Mouse (Mus musculus) thymus, adult 2 months (tissue): ENCODE measurements around the gene Map3k5. TPM values are rescaled to one million over a fixed set of nuclear protein-coding genes. Genes with fewer than 3 reads are reported as not detected.
A peak's percentile ranks its signal among the peaks of the same experiment; 100 is the strongest.

Source experiments
- DNase-seq: peaks from one replicate; pipeline ENCODE4 v3.0.0; 2021
- H3K27ac ChIP-seq: fragments of 200-500 bp; 2 replicates; pipeline ENCODE4 v1.5.1; 2012; ENCODE audit warnings: low read length, control low read depth; ENCODE audit not compliant: control insufficient read depth, insufficient read depth
- H3K27me3 ChIP-seq: fragments of 200-500 bp; 2 replicates; pipeline ENCODE4 v1.6.1; 2012; ENCODE audit warnings: mild to moderate bottlenecking, low read length, moderate library complexity, mixed read lengths; ENCODE audit not compliant: control insufficient read depth, insufficient read depth
- H3K36me3 ChIP-seq: fragments of 200-500 bp; 2 replicates; pipeline ENCODE4 v1.6.1; 2012; ENCODE audit warnings: mild to moderate bottlenecking, low read length, moderate library complexity; ENCODE audit not compliant: control insufficient read depth, insufficient read depth
- H3K4me1 ChIP-seq: fragments of 200-500 bp; replicated peaks from 2 replicates; pipeline ENCODE4 v1.6.1; 2012; ENCODE audit warnings: low read length; ENCODE audit not compliant: control insufficient read depth, insufficient read depth
- H3K4me3 ChIP-seq: fragments of 200-500 bp; 2 replicates; pipeline ENCODE4 v1.5.1; 2012; ENCODE audit warnings: mild to moderate bottlenecking, low read length, control low read depth, moderate library complexity; ENCODE audit not compliant: control insufficient read depth, insufficient read depth
- CTCF ChIP-seq: fragments of 200-500 bp; IDR thresholded peaks from 2 replicates; pipeline ENCODE4 v1.5.1; 2012; ENCODE audit warnings: mild to moderate bottlenecking, control low read depth, low read length, moderate library complexity, borderline replicate concordance; ENCODE audit not compliant: control insufficient read depth, poor library complexity, insufficient read depth; ENCODE audit errors: extremely low read depth
- POLR2A ChIP-seq: fragments of 200-500 bp; IDR thresholded peaks from 2 replicates; pipeline ENCODE4 v1.6.1; 2012; ENCODE audit warnings: mild to moderate bottlenecking, low read length, control low read depth, moderate library complexity; ENCODE audit not compliant: control insufficient read depth, poor library complexity, insufficient read depth; ENCODE audit errors: extremely low read depth
- WGBS: fragments of 180-500 bp; shearing (Covaris S2); methylation state at CpG from one replicate; pipeline ENCODE4 v1.1.7; 2018; 5-methylcytosine and 5-hydroxymethylcytosine counted together
- polyA plus RNA-seq: library from polyadenylated mRNA; depleted of rRNA; stranded (reverse); fragments of >200 nt; gene quantifications from 2 replicates; pipeline ENCODE4 v1.2.3, GENCODE M21; 2012

Map3k5 gene
- polyA plus RNA-seq, 1 experiment, result 3.5 TPM

- no peak overlapping the region for H3K4me3 ChIP-seq
- TF ChIP-seq CTCF (no peak), POLR2A (no peak)
- H3K27ac ChIP-seq, result no peak overlapping the region
- H3K36me3 ChIP-seq, result no peaks in the 10 kb centered on the region
- H3K27me3 ChIP-seq, result no peaks in the 10 kb centered on the region
- 95% methylated on average over 4 of the region's 4 CpGs for WGBS
- DNase-seq, result no peak
- H3K4me1 ChIP-seq, result no peaks in the 10 kb centered on the region
Observed at GRCm38 (mm10) chr10:20045733-20046495, 111.6 kb downstream of the Map3k5 start.

GRCm38 (mm10) chr10:20056859-20057644 lies 122.8 kb downstream of the Map3k5 start:
- H3K36me3 ChIP-seq, result no peaks in the 10 kb centered on the region
- TF ChIP-seq POLR2A (no peak), CTCF (no peak)
- no peak for DNase-seq
- 96% methylated on average over 14 of the region's 14 CpGs for WGBS
- no peak overlapping the region for H3K27ac ChIP-seq
- H3K4me3 ChIP-seq, result no peak overlapping the region
- H3K4me1 ChIP-seq, result peaks cover 15% of the 10 kb centered on the region
- no peaks in the 10 kb centered on the region for H3K27me3 ChIP-seq

DNA sequence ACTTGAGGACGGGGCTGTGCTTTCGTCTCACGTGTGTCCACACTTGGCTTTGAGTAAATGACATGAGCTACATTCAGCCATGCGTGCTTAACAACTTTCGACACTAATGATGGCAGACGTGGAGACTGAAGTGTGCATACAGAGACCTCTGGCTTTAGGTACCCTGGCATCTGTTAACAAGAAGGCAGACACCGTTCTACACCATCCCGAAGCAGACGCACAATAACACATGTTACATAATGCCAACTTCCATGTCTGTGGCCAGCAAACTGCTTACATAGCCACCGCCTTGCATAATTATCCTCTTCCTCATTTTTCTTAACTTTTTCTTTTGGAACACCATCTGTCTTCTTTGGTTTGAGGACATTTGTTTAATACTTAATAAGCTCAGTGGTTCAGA lies 123.8 kb downstream of the Map3k5 start:
- Histone ChIP-seq H3K27ac (no peak overlapping the region), H3K4me1 (peaks cover 15% of the 10 kb centered on the region)
- 81% methylated on average over 10 of the region's 10 CpGs for WGBS

GRCm38 (mm10) chr10:20058841-20059240 lies 124.6 kb downstream of the Map3k5 start:
- H3K4me3 ChIP-seq, result no peak overlapping the region
- 13% methylated on average over 10 of the region's 10 CpGs for WGBS
- H3K36me3 ChIP-seq, result no peaks in the 10 kb centered on the region
- no peak overlapping the region; the same call in 1 of the 2 replicates for H3K27ac ChIP-seq
- TF ChIP-seq CTCF (no peak), POLR2A (no peak)
- DNase-seq, result no peak
- peaks cover 15% of the 10 kb centered on the region for H3K4me1 ChIP-seq
- no peaks in the 10 kb centered on the region for H3K27me3 ChIP-seq

More for the DNA sequence above, 123.8 kb downstream of the Map3k5 start:
- TF ChIP-seq POLR2A (no peak), CTCF (no peak)
- DNase-seq, result no peak
- Histone ChIP-seq H3K4me3 (no peak overlapping the region), H3K27me3 (no peaks in the 10 kb centered on the region), H3K36me3 (no peaks in the 10 kb centered on the region)

GRCm38 (mm10) chr10:20060320-20060970 lies 126.2 kb downstream of the Map3k5 start:
- no peaks in the 10 kb centered on the region for H3K36me3 ChIP-seq
- H3K27ac ChIP-seq, result peak overlapping the region; percentile 37; the same call in 1 of the 2 replicates
- TF ChIP-seq POLR2A, result no peak
- no peak for TF ChIP-seq CTCF
- DNase-seq, result peak; percentile 11
- 33% methylated on average over 15 of the region's 15 CpGs for WGBS
- H3K27me3 ChIP-seq, result no peaks in the 10 kb centered on the region
- no peak overlapping the region for H3K4me3 ChIP-seq
- peaks cover 15% of the 10 kb centered on the region for H3K4me1 ChIP-seq

- Histone ChIP-seq H3K4me3 (no peak overlapping the region), H3K27me3 (no peaks in the 10 kb centered on the region), H3K36me3 (no peaks in the 10 kb centered on the region), H3K27ac (no peak overlapping the region), H3K4me1 (peaks cover 9% of the 10 kb centered on the region)
- DNase-seq, result no peak
- TF ChIP-seq POLR2A (no peak), CTCF (no peak)
- WGBS, result 94% methylated on average over 9 of the region's 9 CpGs
Observed at GRCm38 (mm10) chr10:20064556-20065207, 130.4 kb downstream of the Map3k5 start.
